Mouse (Mus musculus): ENCODE results near the gene Mindy4b-ps. TPM values are rescaled to one million over a fixed set of nuclear protein-coding genes. Genes with fewer than 3 reads are reported as not detected.

Mindy4b-ps gene
- polyA plus RNA-seq, 1 experiment from 2014 or later: not detected

DNA sequence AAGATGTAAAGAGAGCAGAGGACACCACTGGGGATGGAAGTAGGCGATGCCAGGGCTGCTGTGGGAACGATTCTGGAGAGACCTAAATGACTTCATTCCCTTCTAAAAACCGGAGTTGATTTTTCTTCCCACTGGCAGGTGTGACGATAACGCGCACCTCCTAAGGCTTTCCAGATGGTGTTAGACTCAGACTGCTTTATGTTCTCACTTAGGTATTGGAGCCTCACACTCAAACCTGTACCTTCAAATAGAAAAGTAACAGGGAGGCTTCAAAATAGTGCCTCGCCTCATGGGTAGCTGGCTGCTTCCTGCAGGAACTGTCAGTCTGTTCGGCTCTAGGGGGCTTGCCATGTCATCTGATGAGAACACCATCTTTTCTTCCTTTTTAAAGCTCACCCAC is 23.9 kb downstream of the Mindy4b-ps start:
- Histone ChIP-seq H3K9ac (ENCODE audit: low read length) (no peak overlapping the region), H3K36me3 (ENCODE audit: control insufficient read depth, insufficient read depth, low read length) (no peaks in the 10 kb centered on the region), H3K27ac (ENCODE audit: low read length) (no peak overlapping the region), H3K4me1 (ENCODE audit: control insufficient read depth, insufficient read depth, low read length) (no peaks in the 10 kb centered on the region), H3K4me3 (replicated peaks; ENCODE audit: low read length) (no peak overlapping the region), H3K4me2 (ENCODE audit: low read depth, low read length) (no peak overlapping the region), H3K27me3 (ENCODE audit: control insufficient read depth, insufficient read depth, low read length) (no peaks in the 10 kb centered on the region), H3K9me3 (replicated peaks; ENCODE audit: control insufficient read depth, low read length) (no peaks in the 10 kb centered on the region)
- ATAC-seq (ENCODE audit: insufficient read depth, low FRiP score): no peak
- WGBS: 81% methylated on average over 8 of the region's 8 CpGs

GRCm38 (mm10) chr3:58789473-58789872 is 32.6 kb downstream of the Mindy4b-ps start:
- no peak for ATAC-seq (ENCODE audit: insufficient read depth, low FRiP score)
- H3K4me2 ChIP-seq (ENCODE audit: low read depth, low read length): no peak overlapping the region
- H3K4me3 ChIP-seq (replicated peaks; ENCODE audit: low read length): no peak overlapping the region
- H3K4me1 ChIP-seq (ENCODE audit: control insufficient read depth, insufficient read depth, low read length): no peaks in the 10 kb centered on the region
- WGBS: 59% methylated on average over 7 of the region's 7 CpGs
- no peaks in the 10 kb centered on the region for H3K9me3 ChIP-seq (replicated peaks; ENCODE audit: control insufficient read depth, low read length)
- no peaks in the 10 kb centered on the region for H3K36me3 ChIP-seq (ENCODE audit: control insufficient read depth, insufficient read depth, low read length)
- H3K27ac ChIP-seq (ENCODE audit: low read length): no peak overlapping the region
- H3K27me3 ChIP-seq (ENCODE audit: control insufficient read depth, insufficient read depth, low read length): no peaks in the 10 kb centered on the region
- no peak overlapping the region for H3K9ac ChIP-seq (ENCODE audit: low read length)

DNA sequence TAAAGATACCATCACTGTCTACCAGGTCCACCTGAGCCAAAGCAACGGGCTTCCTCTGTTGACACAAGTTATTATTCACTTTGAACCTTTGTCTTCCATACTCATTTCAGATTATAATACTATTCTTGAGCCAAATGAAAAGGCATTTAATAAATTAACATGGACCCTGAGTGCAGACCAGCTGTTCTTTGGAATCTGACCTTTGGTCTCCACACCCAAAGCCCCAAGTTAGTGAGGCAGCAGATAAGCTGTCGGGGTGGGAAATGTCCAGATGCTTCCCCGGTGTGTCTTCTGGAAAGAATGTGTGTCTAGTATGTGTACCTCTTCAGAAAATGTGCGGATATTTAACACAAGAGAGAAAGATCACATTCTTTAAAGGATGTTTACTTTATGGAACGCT is 33.1 kb downstream of the Mindy4b-ps start:
- no peaks in the 10 kb centered on the region for H3K36me3 ChIP-seq (ENCODE audit: control insufficient read depth, insufficient read depth, low read length)
- no peak for ATAC-seq (ENCODE audit: insufficient read depth, low FRiP score)
- H3K27me3 ChIP-seq (ENCODE audit: control insufficient read depth, insufficient read depth, low read length): no peaks in the 10 kb centered on the region

GRCm38 (mm10) chr3:58786470-58786869 is 35.6 kb downstream of the Mindy4b-ps start:
- no peak overlapping the region for H3K9ac ChIP-seq (ENCODE audit: low read length)
- no peak overlapping the region for H3K4me2 ChIP-seq (ENCODE audit: low read depth, low read length)
- no peak overlapping the region for H3K4me3 ChIP-seq (replicated peaks; ENCODE audit: low read length)
- no peaks in the 10 kb centered on the region for H3K27me3 ChIP-seq (ENCODE audit: control insufficient read depth, insufficient read depth, low read length)
- WGBS: 76% methylated on average over 4 of the region's 4 CpGs
- H3K9me3 ChIP-seq (replicated peaks; ENCODE audit: control insufficient read depth, low read length): no peaks in the 10 kb centered on the region
- no peak for ATAC-seq (ENCODE audit: insufficient read depth, low FRiP score)
- H3K4me1 ChIP-seq (ENCODE audit: control insufficient read depth, insufficient read depth, low read length): no peaks in the 10 kb centered on the region
- H3K27ac ChIP-seq (ENCODE audit: low read length): no peak overlapping the region
- no peaks in the 10 kb centered on the region for H3K36me3 ChIP-seq (ENCODE audit: control insufficient read depth, insufficient read depth, low read length)

More for the DNA sequence above, 33.1 kb downstream of the Mindy4b-ps start:
- 30% methylated on average over 5 of the region's 5 CpGs for WGBS
- no peaks in the 10 kb centered on the region for H3K4me1 ChIP-seq (ENCODE audit: control insufficient read depth, insufficient read depth, low read length)
- H3K9me3 ChIP-seq (replicated peaks; ENCODE audit: control insufficient read depth, low read length): no peaks in the 10 kb centered on the region
- H3K4me2 ChIP-seq (ENCODE audit: low read depth, low read length): no peak overlapping the region
- H3K4me3 ChIP-seq (replicated peaks; ENCODE audit: low read length): no peak overlapping the region
- no peak overlapping the region for H3K27ac ChIP-seq (ENCODE audit: low read length)
- no peak overlapping the region for H3K9ac ChIP-seq (ENCODE audit: low read length)

DNA sequence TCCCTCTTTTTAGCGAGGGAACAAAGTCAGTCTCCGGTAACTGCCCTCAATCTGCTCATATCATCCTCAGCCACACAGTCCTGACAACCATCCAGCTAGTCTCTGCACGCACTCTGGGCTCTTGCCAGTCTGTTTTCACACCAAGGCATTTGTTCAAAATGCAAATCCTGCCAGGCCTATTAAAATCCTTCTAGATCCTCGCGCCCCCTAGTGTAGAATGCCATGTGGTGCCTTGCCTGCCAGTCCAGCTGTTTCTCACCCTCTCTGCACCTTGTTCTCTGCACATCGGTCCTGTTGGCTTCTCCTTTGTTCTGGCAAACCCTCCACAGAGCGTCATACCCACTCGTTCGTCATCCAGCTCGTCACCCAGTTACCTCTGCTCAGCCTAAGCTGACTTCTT is 36.2 kb downstream of the Mindy4b-ps start:
- Histone ChIP-seq H3K9me3 (replicated peaks; ENCODE audit: control insufficient read depth, low read length) (no peaks in the 10 kb centered on the region), H3K4me1 (ENCODE audit: control insufficient read depth, insufficient read depth, low read length) (no peaks in the 10 kb centered on the region), H3K9ac (ENCODE audit: low read length) (no peak overlapping the region), H3K27ac (ENCODE audit: low read length) (no peak overlapping the region), H3K4me3 (replicated peaks; ENCODE audit: low read length) (no peak overlapping the region), H3K4me2 (ENCODE audit: low read depth, low read length) (no peak overlapping the region), H3K36me3 (ENCODE audit: control insufficient read depth, insufficient read depth, low read length) (no peaks in the 10 kb centered on the region), H3K27me3 (ENCODE audit: control insufficient read depth, insufficient read depth, low read length) (no peaks in the 10 kb centered on the region)
- ATAC-seq (ENCODE audit: insufficient read depth, low FRiP score): no peak
- WGBS: 23% methylated on average over 10 of the region's 10 CpGs

DNA sequence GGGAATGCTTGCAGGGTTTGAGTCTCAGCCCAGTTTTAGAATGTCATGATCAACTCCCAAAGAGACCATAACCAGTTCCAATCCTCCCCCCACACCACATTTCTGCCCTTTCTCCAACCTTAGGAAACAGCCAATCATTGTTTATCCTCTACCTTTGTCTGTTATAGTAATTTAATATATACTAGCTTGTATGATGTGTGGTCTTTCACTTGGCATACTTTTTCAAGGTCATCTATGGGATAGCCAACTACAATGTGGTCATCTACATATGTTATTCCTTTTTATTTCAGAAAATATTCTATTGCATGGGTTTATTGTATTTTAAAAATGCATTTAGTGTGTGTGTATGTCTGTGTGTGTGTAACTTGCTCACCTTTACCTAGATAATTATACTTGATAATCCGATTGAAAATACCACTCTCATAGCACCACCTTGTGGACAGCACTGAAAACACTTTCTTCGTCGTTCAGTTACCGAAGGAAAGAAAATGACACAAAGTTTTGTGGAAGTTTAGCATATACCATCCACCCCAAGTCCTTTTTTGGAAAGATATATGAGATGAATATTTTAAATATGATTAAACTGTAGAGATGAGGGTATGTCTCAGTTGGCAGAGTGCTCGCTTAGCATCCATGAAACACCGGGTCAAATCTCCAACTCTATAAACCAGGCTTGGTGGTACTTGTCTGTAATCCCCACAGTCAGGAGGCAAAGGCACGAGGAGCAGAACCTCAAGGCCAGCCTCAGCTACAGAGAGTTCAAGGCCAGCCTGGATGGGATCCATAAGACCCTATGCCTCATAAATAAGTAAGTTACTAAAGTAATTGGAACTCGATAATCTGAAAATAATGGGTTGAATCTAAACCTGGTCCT is 37.7 kb downstream of the Mindy4b-ps start:
- Histone ChIP-seq H3K36me3 (ENCODE audit: control insufficient read depth, insufficient read depth, low read length) (no peaks in the 10 kb centered on the region), H3K9me3 (replicated peaks; ENCODE audit: control insufficient read depth, low read length) (no peaks in the 10 kb centered on the region), H3K27me3 (ENCODE audit: control insufficient read depth, insufficient read depth, low read length) (no peaks in the 10 kb centered on the region), H3K27ac (ENCODE audit: low read length) (no peak overlapping the region), H3K4me2 (ENCODE audit: low read depth, low read length) (no peak overlapping the region), H3K9ac (ENCODE audit: low read length) (no peak overlapping the region), H3K4me1 (ENCODE audit: control insufficient read depth, insufficient read depth, low read length) (no peaks in the 10 kb centered on the region), H3K4me3 (replicated peaks; ENCODE audit: low read length) (no peak overlapping the region)
- 33% methylated on average over 8 of the region's 8 CpGs for WGBS
- ATAC-seq (ENCODE audit: insufficient read depth, low FRiP score): no peak

DNA sequence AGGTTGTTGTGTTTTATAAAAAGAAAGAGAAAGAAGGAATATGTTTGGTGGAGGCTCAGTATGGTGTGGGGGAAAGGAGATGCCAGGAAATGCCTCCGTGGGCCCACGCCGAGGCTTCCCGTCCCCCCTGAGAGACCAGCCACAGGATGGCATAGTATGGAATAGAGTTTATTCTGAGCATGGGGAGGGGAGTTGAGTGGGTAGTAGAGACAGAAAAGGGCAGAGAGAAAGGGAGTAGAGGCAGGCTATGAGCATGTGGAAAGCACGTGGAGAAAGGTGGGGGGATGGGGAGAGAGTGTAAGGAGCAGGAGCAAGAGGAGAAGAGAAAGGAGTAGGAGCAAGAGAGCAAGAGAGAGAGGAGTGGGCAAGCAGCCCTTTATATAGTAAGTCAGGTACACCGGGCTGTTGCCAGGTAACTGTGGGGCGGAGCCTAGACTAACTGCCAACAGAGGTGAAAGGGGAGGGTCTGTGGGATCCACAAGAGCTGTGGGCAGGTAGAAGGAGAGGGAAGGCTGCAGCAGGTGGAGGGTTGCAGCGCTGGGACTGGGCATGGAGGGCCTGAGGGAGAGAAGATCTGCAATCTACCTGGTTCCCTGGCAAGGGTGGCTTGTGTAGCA is 38.4 kb downstream of the Mindy4b-ps start:
- Histone ChIP-seq H3K27ac (ENCODE audit: low read length) (no peak overlapping the region), H3K4me1 (ENCODE audit: control insufficient read depth, insufficient read depth, low read length) (no peaks in the 10 kb centered on the region), H3K9ac (ENCODE audit: low read length) (no peak overlapping the region), H3K36me3 (ENCODE audit: control insufficient read depth, insufficient read depth, low read length) (no peaks in the 10 kb centered on the region), H3K4me3 (replicated peaks; ENCODE audit: low read length) (no peak overlapping the region), H3K4me2 (ENCODE audit: low read depth, low read length) (no peak overlapping the region), H3K27me3 (ENCODE audit: control insufficient read depth, insufficient read depth, low read length) (no peaks in the 10 kb centered on the region), H3K9me3 (replicated peaks; ENCODE audit: control insufficient read depth, low read length) (no peaks in the 10 kb centered on the region)
- no peak for ATAC-seq (ENCODE audit: insufficient read depth, low FRiP score)
- WGBS: 51% methylated on average over 8 of the region's 8 CpGs

DNA sequence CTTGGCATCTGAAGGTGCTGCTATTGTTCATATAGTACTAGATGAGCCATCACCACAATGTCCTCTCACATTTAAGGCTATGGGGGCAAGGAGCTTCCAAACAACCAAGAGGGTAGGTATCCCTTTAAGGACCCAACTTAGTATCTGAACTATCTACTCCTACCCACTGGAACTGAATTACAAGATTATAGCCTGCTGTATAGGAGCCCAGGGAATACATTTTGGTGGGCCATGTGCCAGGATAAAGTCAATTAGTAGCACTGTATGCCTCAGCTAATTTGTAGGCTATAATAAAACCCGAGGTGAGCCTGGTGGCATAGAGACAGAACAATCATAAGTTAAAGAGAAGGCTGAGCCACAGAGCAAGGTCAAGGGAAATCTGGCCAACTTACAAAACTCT is 65.7 kb downstream of the Mindy4b-ps start:
- no peaks in the 10 kb centered on the region for H3K9me3 ChIP-seq (replicated peaks; ENCODE audit: control insufficient read depth, low read length)
- no peaks in the 10 kb centered on the region for H3K27me3 ChIP-seq (ENCODE audit: control insufficient read depth, insufficient read depth, low read length)
- no peak overlapping the region for H3K27ac ChIP-seq (ENCODE audit: low read length)
- H3K4me1 ChIP-seq (ENCODE audit: control insufficient read depth, insufficient read depth, low read length): no peaks in the 10 kb centered on the region
- H3K36me3 ChIP-seq (ENCODE audit: control insufficient read depth, insufficient read depth, low read length): no peaks in the 10 kb centered on the region
- ATAC-seq (ENCODE audit: insufficient read depth, low FRiP score): no peak
- H3K4me3 ChIP-seq (replicated peaks; ENCODE audit: low read length): no peak overlapping the region
- H3K9ac ChIP-seq (ENCODE audit: low read length): no peak overlapping the region
- WGBS: 72% methylated on average over 1 of the region's 1 CpGs
- no peak overlapping the region for H3K4me2 ChIP-seq (ENCODE audit: low read depth, low read length)

DNA sequence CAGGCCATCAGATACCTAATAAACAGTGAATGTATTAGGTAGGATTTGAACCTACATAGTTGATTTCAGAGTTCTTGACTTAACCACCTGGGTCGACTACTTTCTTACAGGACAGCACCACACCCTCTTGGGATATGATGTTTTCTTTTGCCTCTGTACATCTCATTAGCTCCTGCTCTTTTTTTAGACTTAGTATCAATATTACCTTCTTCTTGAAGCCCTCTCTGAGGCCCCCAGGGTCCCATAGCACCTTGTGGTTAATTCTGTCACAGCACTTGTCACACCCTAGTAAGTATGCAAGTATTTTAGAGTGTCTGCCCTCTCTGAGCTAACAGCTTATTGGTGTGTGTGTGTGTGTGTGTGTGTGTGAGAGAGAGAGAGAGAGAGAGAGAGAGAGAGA is 66.3 kb downstream of the Mindy4b-ps start:
- no peak overlapping the region for H3K27ac ChIP-seq (ENCODE audit: low read length)
- no peak overlapping the region for H3K4me2 ChIP-seq (ENCODE audit: low read depth, low read length)
- no peak overlapping the region for H3K4me3 ChIP-seq (replicated peaks; ENCODE audit: low read length)
- no peak for ATAC-seq (ENCODE audit: insufficient read depth, low FRiP score)
- WGBS: 71% methylated on average over 1 of the region's 1 CpGs
- H3K9ac ChIP-seq (ENCODE audit: low read length): no peak overlapping the region
- H3K27me3 ChIP-seq (ENCODE audit: control insufficient read depth, insufficient read depth, low read length): no peaks in the 10 kb centered on the region
- no peaks in the 10 kb centered on the region for H3K4me1 ChIP-seq (ENCODE audit: control insufficient read depth, insufficient read depth, low read length)
- no peaks in the 10 kb centered on the region for H3K36me3 ChIP-seq (ENCODE audit: control insufficient read depth, insufficient read depth, low read length)
- H3K9me3 ChIP-seq (replicated peaks; ENCODE audit: control insufficient read depth, low read length): no peaks in the 10 kb centered on the region
